Mouse (Mus musculus) gastrocnemius, adult 18-20 months (tissue): ENCODE data around the gene Thg1l. TPM values are rescaled to one million over a fixed set of nuclear protein-coding genes. Genes with fewer than 3 reads are reported as not detected.

ENCODE experiments used
- DNase-seq: peaks from one replicate; pipeline ENCODE4 v3.0.0; 2021; ENCODE audit warnings: low spot score
- total RNA-seq, 2 experiments: library from RNA; stranded (reverse); gene quantifications; 2 replicates each; pipeline ENCODE4 v1.2.3; 2021

Thg1l gene
- total RNA-seq, 2 experiments from 2014 or later, result 3.7 to 3.9 TPM

GRCm38 (mm10) chr11:45927456-45927855 is 27.8 kb downstream of the Thg1l start:
- DNase-seq, result no peak

- peak; percentile 80 for DNase-seq
Measured at GRCm38 (mm10) chr11:45926640-45927082, 28.6 kb downstream of the Thg1l start.

GRCm38 (mm10) chr11:45925436-45925835 is 29.9 kb downstream of the Thg1l start:
- DNase-seq, result no peak

GRCm38 (mm10) chr11:45921480-45921898 is 33.8 kb downstream of the Thg1l start:
- no peak for DNase-seq

- no peak for DNase-seq
Measured at GRCm38 (mm10) chr11:45921026-45921425, 34.3 kb downstream of the Thg1l start.

- no peak for DNase-seq
Measured at GRCm38 (mm10) chr11:45918836-45919235, 36.5 kb downstream of the Thg1l start.

GRCm38 (mm10) chr11:45918018-45918417 is 37.3 kb downstream of the Thg1l start:
- no peak for DNase-seq

GRCm38 (mm10) chr11:45916196-45916595 is 39.1 kb downstream of the Thg1l start:
- no peak for DNase-seq

GRCm38 (mm10) chr11:45910701-45911100 is 44.6 kb downstream of the Thg1l start:
- DNase-seq, result no peak

GRCm38 (mm10) chr11:45908894-45909293 is 46.4 kb downstream of the Thg1l start:
- DNase-seq, result no peak

GRCm38 (mm10) chr11:45908070-45908469 is 47.2 kb downstream of the Thg1l start:
- no peak for DNase-seq

GRCm38 (mm10) chr11:45907301-45907700 is 48.0 kb downstream of the Thg1l start:
- no peak for DNase-seq

- DNase-seq, result no peak
Measured at GRCm38 (mm10) chr11:45906109-45906786, 49.0 kb downstream of the Thg1l start.

- peak; percentile 48 for DNase-seq
Measured at GRCm38 (mm10) chr11:45900233-45901015, 54.9 kb downstream of the Thg1l start.

- DNase-seq, result no peak
Measured at GRCm38 (mm10) chr11:45897392-45897791, 57.9 kb downstream of the Thg1l start.

Other genes starting within 250 kb of the Thg1l start
- 10 to 100 TPM; 42.4 to 45.3 TPM for gene Clint1, start 103.4 kb downstream of the Thg1l start, total RNA-seq
- gene Lsm11, start 10.6 kb downstream of the Thg1l start, total RNA-seq, result 1 to 10 TPM; 2.3 TPM
- not detected for gene Sox30, start 24.8 kb upstream of the Thg1l start, total RNA-seq
- gene Gm12166, start 96.8 kb upstream of the Thg1l start, total RNA-seq, result under 1 TPM; 0.48 to 0.50 TPM
- gene Adam19, start 100.5 kb upstream of the Thg1l start, total RNA-seq, result 1 to 10 TPM; 1.9 to 4.1 TPM
- gene Nipal4, start 211.0 kb upstream of the Thg1l start, total RNA-seq, result not detected